Mouse (Mus musculus): Measurements from ENCODE around the gene Pdpr. TPM values are rescaled to one million over a fixed set of nuclear protein-coding genes. Genes with fewer than 3 reads are reported as not detected.
"Not testable (repeated sequence)": the region's sequence is repeated elsewhere in the genome, so short reads cannot be mapped to it uniquely, and the experiment has no call there.

Pdpr gene
- total RNA-seq (2015) (8.1 and 9.6 TPM in 2 replicates), total RNA-seq (2017) (14.9 and 18.5 TPM in 2 replicates)

GRCm38 (mm10) chr8:111093865-111094718 lies at the start of gene Pdpr:
TSS of gene Pdpr (plus strand) at chr8:111094630.
- ATAC-seq (ENCODE audit: poor library complexity, severe bottlenecking), result peak; percentile 93

GRCm38 (mm10) chr8:111048694-111049093 lies 45.7 kb upstream of the Pdpr start:
- ATAC-seq (ENCODE audit: poor library complexity, severe bottlenecking), result no peak

GRCm38 (mm10) chr8:111049106-111049505 lies 45.3 kb upstream of the Pdpr start:
- no peak for ATAC-seq (ENCODE audit: poor library complexity, severe bottlenecking)

GRCm38 (mm10) chr8:111053827-111054518 lies 40.5 kb upstream of the Pdpr start:
- ATAC-seq (ENCODE audit: poor library complexity, severe bottlenecking), result no peak

- no peak for ATAC-seq (ENCODE audit: poor library complexity, severe bottlenecking)
Measured at GRCm38 (mm10) chr8:111055031-111055634, 39.3 kb upstream of the Pdpr start.

GRCm38 (mm10) chr8:111055661-111056060 lies 38.8 kb upstream of the Pdpr start:
- ATAC-seq (ENCODE audit: poor library complexity, severe bottlenecking), result no peak

- ATAC-seq (ENCODE audit: poor library complexity, severe bottlenecking), result peak; percentile 99
Measured at GRCm38 (mm10) chr8:111056158-111056663, 38.2 kb upstream of the Pdpr start, which contains the start of gene Exosc6. TSS of gene Exosc6 (plus strand) at chr8:111056339.

GRCm38 (mm10) chr8:111056691-111057293 lies 37.6 kb upstream of the Pdpr start:
- peak; percentile 19 for ATAC-seq (ENCODE audit: poor library complexity, severe bottlenecking)

- no peak for ATAC-seq (ENCODE audit: poor library complexity, severe bottlenecking)
Measured at GRCm38 (mm10) chr8:111058946-111059572, 35.4 kb upstream of the Pdpr start.

GRCm38 (mm10) chr8:111061688-111062071 lies 32.8 kb upstream of the Pdpr start:
- peak; percentile 22 for ATAC-seq (ENCODE audit: poor library complexity, severe bottlenecking)

GRCm38 (mm10) chr8:111062072-111062757 lies 32.2 kb upstream of the Pdpr start:
- ATAC-seq (ENCODE audit: poor library complexity, severe bottlenecking), result peak; percentile 65

GRCm38 (mm10) chr8:111062893-111063292 lies 31.5 kb upstream of the Pdpr start:
- ATAC-seq (ENCODE audit: poor library complexity, severe bottlenecking), result no peak

- no peak for ATAC-seq (ENCODE audit: poor library complexity, severe bottlenecking)
Measured at GRCm38 (mm10) chr8:111066308-111066707, 28.1 kb upstream of the Pdpr start.

- ATAC-seq (ENCODE audit: poor library complexity, severe bottlenecking), result no peak
Measured at GRCm38 (mm10) chr8:111067439-111067838, 27.0 kb upstream of the Pdpr start.

- ATAC-seq (ENCODE audit: poor library complexity, severe bottlenecking), result not testable (repeated sequence)
Measured at GRCm38 (mm10) chr8:111068660-111069059, 25.8 kb upstream of the Pdpr start.

- no peak for ATAC-seq (ENCODE audit: poor library complexity, severe bottlenecking)
Measured at GRCm38 (mm10) chr8:111075926-111076325, 18.5 kb upstream of the Pdpr start.

- ATAC-seq (ENCODE audit: poor library complexity, severe bottlenecking), result no peak
Measured at GRCm38 (mm10) chr8:111079461-111079860, 15.0 kb upstream of the Pdpr start.

GRCm38 (mm10) chr8:111079861-111080271 lies 14.6 kb upstream of the Pdpr start:
- no peak for ATAC-seq (ENCODE audit: poor library complexity, severe bottlenecking)

GRCm38 (mm10) chr8:111081580-111082258 lies 12.7 kb upstream of the Pdpr start:
- no peak for ATAC-seq (ENCODE audit: poor library complexity, severe bottlenecking)

Data from megakaryocyte, adult 5-6 weeks (primary cell).